Mouse (Mus musculus) skeletal muscle tissue, adult 2 months (tissue): ENCODE measurements at regions not wholly inside any gene's neighbourhood (a gene's known extent, or its start where the extent isn't known, plus 50 kb on each side); places are given as distances from the start of the nearest gene placed in this dataset.
A peak's percentile ranks its signal among the peaks of the same experiment; 100 is the strongest.

Source experiments
- DNase-seq: peaks from one replicate; pipeline ENCODE4 v3.0.0-alpha.2; 2012; ENCODE audit warnings: low read depth, low spot score

- no peak for DNase-seq
These were observed 332.1 kb upstream of the Nfe2l3 start for GRCm38 (mm10) chr6:51100341-51100740.

GRCm38 (mm10) chr6:51103236-51103635 lies 329.2 kb upstream of the Nfe2l3 start:
- peak; percentile 81 for DNase-seq

- DNase-seq, result peak; percentile 82
These were observed 328.1 kb upstream of the Nfe2l3 start for GRCm38 (mm10) chr6:51104336-51104735.

- DNase-seq, result no peak
These were observed 324.0 kb upstream of the Nfe2l3 start for GRCm38 (mm10) chr6:51108336-51108956.

GRCm38 (mm10) chr6:51110596-51110995 lies 321.9 kb upstream of the Nfe2l3 start:
- no peak for DNase-seq

- DNase-seq, result no peak
These were observed 317.7 kb upstream of the Nfe2l3 start for GRCm38 (mm10) chr6:51114604-51115333.

- no peak for DNase-seq
These were observed 313.5 kb upstream of the Nfe2l3 start for GRCm38 (mm10) chr6:51118833-51119535.

- DNase-seq, result no peak
These were observed 312.7 kb upstream of the Nfe2l3 start for GRCm38 (mm10) chr6:51119691-51120302.

- no peak for DNase-seq
These were observed 309.5 kb upstream of the Nfe2l3 start for GRCm38 (mm10) chr6:51122941-51123340.

- no peak for DNase-seq
These were observed 304.6 kb upstream of the Nfe2l3 start for GRCm38 (mm10) chr6:51127851-51128250.

GRCm38 (mm10) chr6:51129096-51129495 lies 303.4 kb upstream of the Nfe2l3 start:
- DNase-seq, result no peak

GRCm38 (mm10) chr6:51129591-51129990 lies 302.9 kb upstream of the Nfe2l3 start:
- peak; percentile 56 for DNase-seq

GRCm38 (mm10) chr6:51144762-51145161 lies 287.7 kb upstream of the Nfe2l3 start:
- no peak for DNase-seq

GRCm38 (mm10) chr6:51145863-51146262 lies 286.6 kb upstream of the Nfe2l3 start:
- DNase-seq, result no peak

- no peak for DNase-seq
These were observed 283.6 kb upstream of the Nfe2l3 start for GRCm38 (mm10) chr6:51148821-51149220.

GRCm38 (mm10) chr6:51150066-51150465 lies 282.4 kb upstream of the Nfe2l3 start:
- peak; percentile 70 for DNase-seq

GRCm38 (mm10) chr6:51150486-51150885 lies 282.0 kb upstream of the Nfe2l3 start:
- DNase-seq, result peak; percentile 39

GRCm38 (mm10) chr6:51150916-51151315 lies 281.6 kb upstream of the Nfe2l3 start:
- DNase-seq, result no peak

- no peak for DNase-seq
These were observed 275.6 kb upstream of the Nfe2l3 start for GRCm38 (mm10) chr6:51156836-51157370.

GRCm38 (mm10) chr6:51161149-51161548 lies 271.3 kb upstream of the Nfe2l3 start:
- DNase-seq, result peak; percentile 46

GRCm38 (mm10) chr6:51162208-51163082 lies 270.0 kb upstream of the Nfe2l3 start:
- DNase-seq, result peak; percentile 73
